Comparison of ENCODE assay signal across 8 mouse cellular contexts in genomic region chr4:117483931-117484255, GRCm38 (mm10). TPM values are rescaled to one million over a fixed set of nuclear protein-coding genes. Genes with fewer than 3 reads are reported as not detected.
DNase-seq lines count a peak whose midpoint lies in the region; ATAC-seq lines count a peak whose summit lies in the region.

No protein-coding gene starts in this region.

- H3K27ac ChIP-seq in embryonic facial prominence, embryonic 10.5 days (replicated peaks), result peak overlapping the region; percentile 76; the same call in 1 of the 2 replicates
- no peak overlapping the region for H3K27ac ChIP-seq in heart, embryonic 16.5 days (ENCODE audit: low read length)
- H3K27ac ChIP-seq in midbrain, embryonic 15.5 days, result peak overlapping the region; percentile 72; the same call in 1 of the 2 replicates

- H3K4me1 ChIP-seq in embryonic facial prominence, embryonic 10.5 days, result peaks cover 38% of the 10 kb centered on the region
- H3K4me1 ChIP-seq in heart, embryonic 16.5 days (ENCODE audit: control insufficient read depth, insufficient read depth, low read length), result peaks cover 16% of the 10 kb centered on the region
- H3K4me1 ChIP-seq in midbrain, embryonic 15.5 days, result peaks cover 24% of the 10 kb centered on the region

- no peaks in the 10 kb centered on the region for H3K9me3 ChIP-seq in embryonic facial prominence, embryonic 10.5 days
- H3K9me3 ChIP-seq in heart, embryonic 16.5 days (replicated peaks; ENCODE audit: control insufficient read depth, low read length), result no peaks in the 10 kb centered on the region
- H3K9me3 ChIP-seq in midbrain, embryonic 15.5 days, result no peaks in the 10 kb centered on the region

- H3K9ac ChIP-seq in heart, embryonic 16.5 days (ENCODE audit: low read length), result peak overlapping the region; percentile 72
- peak overlapping the region; percentile 38 for H3K9ac ChIP-seq in midbrain, embryonic 15.5 days

- peak overlapping the region; percentile 65 for H3K4me3 ChIP-seq in embryonic facial prominence, embryonic 10.5 days
- H3K4me3 ChIP-seq in heart, embryonic 16.5 days (ENCODE audit: low read length), result peak overlapping the region; percentile 67
- peak overlapping the region; percentile 44 for H3K4me3 ChIP-seq in midbrain, embryonic 15.5 days

- H3K27me3 ChIP-seq in embryonic facial prominence, embryonic 10.5 days (replicated peaks; ENCODE audit: low read depth, poor library complexity, severe bottlenecking), result peaks cover 72% of the 10 kb centered on the region
- peaks cover 9% of the 10 kb centered on the region for H3K27me3 ChIP-seq in heart, embryonic 16.5 days (ENCODE audit: control insufficient read depth, insufficient read depth, low read length)
- H3K27me3 ChIP-seq in midbrain, embryonic 15.5 days (replicated peaks), result peaks cover 65% of the 10 kb centered on the region

- peak overlapping the region; percentile 100 for H3K4me2 ChIP-seq in heart, embryonic 16.5 days (ENCODE audit: low read depth, low read length)
- peak overlapping the region; percentile 91 for H3K4me2 ChIP-seq in midbrain, embryonic 15.5 days

- peak; percentile 29 to 35 for DNase-seq in right cerebral cortex, postnatal 10 days (ENCODE audit: low spot score in 2 of 2)
- DNase-seq in right cerebral cortex, postnatal 36 days (ENCODE audit: low spot score in 2 of 2), result no peak
- peak; percentile 56 for DNase-seq in embryonic facial prominence, embryonic 10.5 days (ENCODE audit: low spot score)
- DNase-seq in kidney, postnatal 36 days, result peak; percentile 64 to 70
- DNase-seq in right cerebral cortex, postnatal 14 days, result no peak
- DNase-seq in spleen, adult 18-20 months, result no peak

- WGBS in embryonic facial prominence, embryonic 10.5 days, result 2% methylated on average over 15 of the region's 15 CpGs
- 2% methylated on average over 15 of the region's 15 CpGs for WGBS in heart, embryonic 16.5 days
- 1% methylated on average over 15 of the region's 15 CpGs for WGBS in midbrain, embryonic 15.5 days

- no peaks in the 10 kb centered on the region for H3K36me3 ChIP-seq in embryonic facial prominence, embryonic 10.5 days (replicated peaks)
- H3K36me3 ChIP-seq in heart, embryonic 16.5 days (ENCODE audit: control insufficient read depth, insufficient read depth), result no peaks in the 10 kb centered on the region
- H3K36me3 ChIP-seq in midbrain, embryonic 15.5 days (replicated peaks), result no peaks in the 10 kb centered on the region

- 0 out of 2 replicates have a peak, but pooled peaks have one; percentile 26 for ATAC-seq in heart, embryonic 16.5 days (replicated peaks; ENCODE audit: extremely low read depth, insufficient read depth, low FRiP score)
- ATAC-seq in midbrain, embryonic 15.5 days (replicated peaks), result no peak

RNA-seq across cellular contexts. Expression of gene Rnf220, which starts 13.0 kb away (rescaled TPM):
- 94.6 and 94.8 TPM in 2 replicates for polyA plus RNA-seq in embryonic facial prominence, embryonic 10.5 days (2016; fragmentation: Nextera tagmentation; extraction: Ambion mirVana)
- 41.5 and 45.4 TPM in 2 replicates for polyA plus RNA-seq in heart, embryonic 16.5 days (2015; fragmentation: Nextera tagmentation; extraction: Ambion mirVana)
- 136 and 140 TPM in 2 replicates for polyA plus RNA-seq in midbrain, embryonic 15.5 days (2015; fragmentation: Nextera tagmentation; extraction: Ambion mirVana)

Comparison
In these comparisons a context has a peak if more than half of its experiments do, and no peak if none do; other contexts are left out.
1. DNase-seq: peak in right cerebral cortex, postnatal 10 days (2 of 2), embryonic facial prominence, embryonic 10.5 days (single experiment) and kidney, postnatal 36 days (2 of 2); none in right cerebral cortex, postnatal 36 days (0 of 2), right cerebral cortex, postnatal 14 days (single experiment) and spleen, adult 18-20 months (0 of 2).
2. Peak in every context shown above with its lines, with median percentiles within 50 percentile points of each other: H3K4me3 ChIP-seq.